Mouse (Mus musculus) heart, embryonic 16.5 days (tissue): Measurements from ENCODE around the gene Gtf3c6. TPM values are rescaled to one million over a fixed set of nuclear protein-coding genes. Genes with fewer than 3 reads are reported as not detected.

ENCODE experiments used
- ATAC-seq: fragments of 200-750 bp; cut with Nextera tagmentation; replicated peaks from 2 replicates; pipeline ENCODE4 v1.8.0; 2017; ENCODE audit warnings: moderate number of reproducible peaks; ENCODE audit not compliant: insufficient read depth, low FRiP score; ENCODE audit errors: extremely low read depth
- H3K27ac ChIP-seq: fragments of 300-500 bp; sonication (generic); 2 replicates; pipeline ENCODE4 v1.5.1; 2014; ENCODE audit warnings: mild to moderate bottlenecking, low read length, control low read depth, moderate library complexity
- H3K27me3 ChIP-seq: fragments of 300-500 bp; sonication (generic); 2 replicates; pipeline ENCODE4 v1.6.1; 2014; ENCODE audit warnings: low read length, mixed read lengths; ENCODE audit not compliant: control insufficient read depth, insufficient read depth
- H3K36me3 ChIP-seq: fragments of 300-500 bp; sonication (generic); 2 replicates; pipeline ENCODE4 v1.6.1; 2014; ENCODE audit not compliant: control insufficient read depth, insufficient read depth
- H3K4me1 ChIP-seq: fragments of 300-500 bp; sonication (generic); 2 replicates; pipeline ENCODE4 v1.6.1; 2014; ENCODE audit warnings: low read length, mixed read lengths; ENCODE audit not compliant: control insufficient read depth, insufficient read depth
- H3K4me2 ChIP-seq: fragments of 300-500 bp; sonication (generic); 2 replicates; pipeline ENCODE4 v1.6.1; 2014; ENCODE audit warnings: low read depth, mild to moderate bottlenecking, control low read depth, low read length
- H3K4me3 ChIP-seq: fragments of 300-500 bp; sonication (generic); 2 replicates; pipeline ENCODE4 v1.5.1; 2014; ENCODE audit warnings: mild to moderate bottlenecking, control low read depth, low read length
- H3K9ac ChIP-seq: fragments of 300-500 bp; sonication (generic); 2 replicates; pipeline ENCODE4 v1.6.1; 2014; ENCODE audit warnings: low read length, control low read depth
- H3K9me3 ChIP-seq: fragments of 300-500 bp; sonication (generic); replicated peaks from 2 replicates; pipeline ENCODE4 v1.6.1; 2016; ENCODE audit warnings: low read length; ENCODE audit not compliant: control insufficient read depth
- WGBS: fragments of 180-500 bp; shearing (Covaris S2); extraction: QIAGEN DNeasy Blood & Tissue Kit; methylation state at CpG from one replicate; pipeline ENCODE4 v1.1.7; 2014; 5-methylcytosine and 5-hydroxymethylcytosine counted together
- polyA plus RNA-seq: library from polyadenylated mRNA; unstranded; fragments of >200 nt; fragmentation: Nextera tagmentation; extraction: Ambion mirVana; gene quantifications from 2 replicates; pipeline ENCODE4 v1.2.1, GENCODE M21; 2015

Gene Gtf3c6
- polyA plus RNA-seq, 1 experiment from 2014 or later = 66.9 TPM

DNA sequence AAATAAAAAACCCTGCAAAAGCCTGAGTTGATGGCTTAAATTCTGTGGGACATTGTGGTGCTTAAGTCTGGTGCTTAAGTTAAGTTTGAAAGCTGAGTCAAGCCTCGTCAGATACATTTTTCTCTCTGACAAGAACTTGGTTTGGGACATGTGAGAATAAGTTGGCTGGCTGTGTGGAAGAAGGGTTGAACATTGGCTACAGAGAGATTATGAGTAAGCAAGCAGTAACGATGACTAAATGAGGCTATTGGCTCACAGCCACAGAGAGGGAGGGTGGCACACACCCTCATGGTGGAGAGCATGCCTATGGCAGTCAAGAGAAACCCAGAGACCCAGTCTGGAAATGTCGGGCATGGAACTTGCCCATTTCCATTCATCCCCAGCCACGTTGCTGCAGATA, 5.8 kb upstream of the Gtf3c6 start:
- Histone ChIP-seq H3K4me2 (no peak overlapping the region), H3K27ac (no peak overlapping the region), H3K27me3 (no peaks in the 10 kb centered on the region), H3K36me3 (no peaks in the 10 kb centered on the region), H3K4me3 (no peak overlapping the region), H3K4me1 (peaks cover 2% of the 10 kb centered on the region; the same call in 1 of the 2 replicates), H3K9ac (no peak overlapping the region), H3K9me3 (no peaks in the 10 kb centered on the region)
- ATAC-seq = no peak
- WGBS = 74% methylated on average over 4 of the region's 4 CpGs

DNA sequence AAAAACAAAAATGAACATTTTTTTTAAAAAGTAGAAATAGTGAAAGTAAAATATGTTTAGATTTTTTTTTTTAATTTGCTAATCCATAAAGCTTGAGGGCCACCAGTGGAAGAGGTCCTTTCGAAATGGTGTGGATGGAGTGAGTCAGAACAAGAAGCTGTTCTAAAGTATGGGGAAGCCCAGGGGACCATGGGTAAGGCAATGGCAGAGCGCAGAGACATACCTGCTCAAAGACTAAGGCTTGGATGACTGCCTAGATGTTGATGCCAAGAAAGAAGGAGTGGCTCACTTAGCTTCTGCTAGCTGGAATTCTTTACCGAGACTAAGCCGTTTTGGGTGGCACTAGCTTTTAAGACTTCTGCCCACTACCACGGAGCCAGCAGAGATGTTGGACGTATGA, 4.3 kb upstream of the Gtf3c6 start:
- WGBS = 83% methylated on average over 6 of the region's 6 CpGs
- Histone ChIP-seq H3K27me3 (no peaks in the 10 kb centered on the region), H3K4me1 (peaks cover 2% of the 10 kb centered on the region; the same call in 1 of the 2 replicates), H3K36me3 (no peaks in the 10 kb centered on the region), H3K9me3 (no peaks in the 10 kb centered on the region), H3K4me3 (no peak overlapping the region), H3K27ac (no peak overlapping the region), H3K4me2 (no peak overlapping the region), H3K9ac (no peak overlapping the region)
- ATAC-seq = no peak

DNA sequence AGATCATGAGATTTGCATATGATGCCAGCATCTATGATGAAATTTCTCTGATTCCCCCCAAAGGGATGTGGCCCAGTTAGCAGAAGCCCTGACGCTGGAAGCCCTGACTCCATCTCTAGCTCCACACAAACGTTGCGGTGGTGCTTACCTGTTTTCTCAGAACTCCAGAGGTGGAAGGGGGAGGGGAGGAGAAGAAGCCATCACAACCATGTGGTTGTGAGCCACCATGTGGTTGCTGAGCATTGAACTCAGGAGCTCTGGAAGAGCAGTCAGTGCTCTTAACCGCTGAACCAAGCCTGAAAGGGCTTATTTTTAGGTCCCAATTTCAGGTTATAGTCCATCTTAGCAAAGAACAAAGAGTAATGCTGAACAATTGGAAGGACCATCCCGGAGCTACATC, 2.4 kb upstream of the Gtf3c6 start:
- no peaks in the 10 kb centered on the region for H3K27me3 ChIP-seq
- peaks cover 7% of the 10 kb centered on the region for H3K4me1 ChIP-seq
- WGBS = 47% methylated on average over 5 of the region's 5 CpGs
- no peaks in the 10 kb centered on the region for H3K36me3 ChIP-seq
- no peak overlapping the region for H3K4me2 ChIP-seq
- H3K27ac ChIP-seq = no peak overlapping the region
- H3K9me3 ChIP-seq = no peaks in the 10 kb centered on the region
- no peak overlapping the region for H3K9ac ChIP-seq
- ATAC-seq = no peak
- H3K4me3 ChIP-seq = no peak overlapping the region

- no peak overlapping the region for H3K4me3 ChIP-seq
- H3K27ac ChIP-seq = no peak overlapping the region
- ATAC-seq = no peak
- no peaks in the 10 kb centered on the region for H3K36me3 ChIP-seq
- H3K27me3 ChIP-seq = no peaks in the 10 kb centered on the region
- 16% methylated on average over 8 of the region's 8 CpGs for WGBS
- no peak overlapping the region for H3K9ac ChIP-seq
- peaks cover 7% of the 10 kb centered on the region for H3K4me1 ChIP-seq
- no peaks in the 10 kb centered on the region for H3K9me3 ChIP-seq
- no peak overlapping the region for H3K4me2 ChIP-seq
Observed at GRCm38 (mm10) chr10:40259542-40259941, 1.6 kb upstream of the Gtf3c6 start.

DNA sequence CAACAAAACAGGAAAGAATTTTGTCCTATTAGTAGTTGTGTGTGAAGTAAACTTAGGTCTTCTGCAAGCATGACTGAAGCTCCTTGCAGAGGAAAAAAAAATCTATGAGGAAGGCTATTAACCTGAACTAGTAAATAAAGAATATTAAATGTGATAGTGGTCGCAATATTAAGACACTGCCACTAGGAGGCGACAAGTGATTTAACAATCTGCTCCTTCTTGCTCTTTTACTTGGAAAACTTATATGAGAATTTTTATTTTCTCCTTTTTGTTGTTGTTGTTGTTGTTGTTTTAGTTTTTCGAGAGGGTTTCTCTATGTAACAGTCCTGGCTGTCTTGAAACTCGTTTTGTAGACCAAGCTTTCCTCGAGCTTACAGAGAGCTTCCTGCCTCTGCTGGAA, 1.1 kb upstream of the Gtf3c6 start:
- no peak for ATAC-seq
- Histone ChIP-seq H3K9ac (peak overlapping the region; percentile 73), H3K9me3 (no peaks in the 10 kb centered on the region), H3K27me3 (no peaks in the 10 kb centered on the region), H3K4me3 (peak overlapping the region; percentile 69), H3K36me3 (no peaks in the 10 kb centered on the region), H3K27ac (peak overlapping the region; percentile 94), H3K4me1 (peaks cover 7% of the 10 kb centered on the region), H3K4me2 (peak overlapping the region; percentile 83)
- WGBS = 2% methylated on average over 5 of the region's 5 CpGs

DNA sequence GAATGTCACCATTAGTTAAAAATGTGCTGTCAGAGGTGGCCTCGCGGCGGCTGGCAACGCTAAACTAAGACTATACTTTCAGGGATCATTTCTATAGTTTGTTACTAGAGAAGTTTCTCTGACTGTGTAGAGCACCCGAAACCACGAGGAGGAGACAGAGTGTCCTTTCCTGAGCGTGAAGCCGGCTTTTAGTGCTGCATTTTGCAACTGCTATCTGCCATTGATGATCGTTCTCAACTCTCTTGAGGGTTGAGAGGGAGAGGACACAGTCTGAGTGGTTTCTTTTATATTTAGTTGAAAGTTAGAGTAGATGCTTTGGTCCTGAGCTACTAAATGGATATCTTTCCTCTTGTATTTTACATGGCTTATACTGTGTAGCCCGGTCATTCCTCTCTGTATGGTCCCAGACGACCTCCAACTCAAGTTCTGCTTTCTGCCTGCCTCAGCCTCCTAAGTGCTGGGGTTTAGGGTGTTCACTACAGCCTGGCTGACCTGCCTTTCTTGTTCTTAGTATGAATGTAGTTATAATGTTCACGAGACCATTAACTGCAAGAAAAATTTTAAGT, 576 bp upstream of the Gtf3c6 start:
- H3K4me2 ChIP-seq = peak overlapping the region; percentile 83
- peak overlapping the region; percentile 94 for H3K27ac ChIP-seq
- peaks cover 5% of the 10 kb centered on the region for H3K36me3 ChIP-seq
- H3K4me1 ChIP-seq = peaks cover 7% of the 10 kb centered on the region
- ATAC-seq = peak; percentile 69
- H3K27me3 ChIP-seq = no peaks in the 10 kb centered on the region
- no peaks in the 10 kb centered on the region for H3K9me3 ChIP-seq
- H3K4me3 ChIP-seq = peak overlapping the region; percentile 69
- under 1% methylated on average over 12 of the region's 12 CpGs for WGBS
- H3K9ac ChIP-seq = peak overlapping the region; percentile 73

- peak overlapping the region; percentile 83 for H3K4me2 ChIP-seq
- H3K36me3 ChIP-seq = peaks cover 21% of the 10 kb centered on the region
- WGBS = 1% methylated on average over 5 of the region's 5 CpGs
- H3K9ac ChIP-seq = peak overlapping the region; percentile 85
- H3K4me1 ChIP-seq = peaks cover 7% of the 10 kb centered on the region
- no peaks in the 10 kb centered on the region for H3K27me3 ChIP-seq
- no peaks in the 10 kb centered on the region for H3K9me3 ChIP-seq
- peak overlapping the region; percentile 94 for H3K27ac ChIP-seq
- H3K4me3 ChIP-seq = peak overlapping the region; percentile 69
- ATAC-seq = peak; percentile 69; the same call in 1 of the 2 replicates
Observed at GRCm38 (mm10) chr10:40256716-40257115, 1.2 kb downstream of the Gtf3c6 start.

DNA sequence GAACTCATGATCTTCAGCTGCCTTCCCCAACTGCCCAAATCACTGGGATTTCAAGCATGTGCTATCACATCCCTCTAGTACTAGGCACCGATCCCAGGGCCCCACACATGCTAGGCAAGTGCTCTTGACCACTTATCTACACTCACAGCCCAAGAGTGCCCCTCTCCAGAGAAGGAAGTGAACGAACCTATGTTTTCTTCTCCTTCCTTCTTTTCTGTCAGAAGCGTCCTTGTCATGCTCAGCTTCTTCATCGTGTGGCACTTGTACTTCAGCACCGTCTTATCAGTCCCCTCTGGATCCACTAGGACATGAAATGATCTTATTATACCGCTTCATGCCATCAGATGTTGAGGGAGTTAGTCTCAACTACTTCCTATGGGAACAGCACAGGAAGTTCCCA, 6.9 kb downstream of the Gtf3c6 start:
- Histone ChIP-seq H3K4me3 (no peak overlapping the region), H3K27me3 (no peaks in the 10 kb centered on the region), H3K4me2 (no peak overlapping the region), H3K9ac (no peak overlapping the region), H3K36me3 (peaks cover 56% of the 10 kb centered on the region), H3K9me3 (no peaks in the 10 kb centered on the region), H3K4me1 (peaks cover 3% of the 10 kb centered on the region; the same call in 1 of the 2 replicates), H3K27ac (no peak overlapping the region)
- whole genome bisulfite sequencing = 63% methylated on average over 6 of the region's 6 CpGs
- no peak for ATAC-seq

DNA sequence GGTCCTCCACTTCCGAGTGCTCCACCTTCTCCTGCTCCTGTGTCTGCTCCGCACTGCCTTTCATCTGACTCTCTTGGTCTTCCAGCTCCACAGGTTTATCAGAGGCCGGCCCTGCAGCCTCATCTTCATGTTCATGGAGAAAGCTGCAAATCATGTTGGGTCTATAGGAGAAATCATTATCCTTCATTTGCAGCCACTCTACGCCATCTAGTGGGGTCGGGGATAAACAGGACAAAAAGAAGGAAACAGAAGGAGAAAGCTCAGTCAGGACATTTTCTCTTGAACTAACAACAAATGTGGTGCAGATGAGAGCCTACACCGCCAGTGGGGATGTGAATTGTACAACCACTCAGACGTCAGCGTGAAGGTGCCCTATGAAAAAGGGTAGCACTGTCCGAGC, 8.3 kb downstream of the Gtf3c6 start:
- H3K36me3 ChIP-seq = peaks cover 56% of the 10 kb centered on the region
- ATAC-seq = no peak
- H3K4me3 ChIP-seq = no peak overlapping the region
- H3K27ac ChIP-seq = no peak overlapping the region
- H3K4me1 ChIP-seq = peaks cover 3% of the 10 kb centered on the region; the same call in 1 of the 2 replicates
- H3K27me3 ChIP-seq = no peaks in the 10 kb centered on the region
- no peak overlapping the region for H3K9ac ChIP-seq
- no peaks in the 10 kb centered on the region for H3K9me3 ChIP-seq
- H3K4me2 ChIP-seq = no peak overlapping the region
- WGBS = 84% methylated on average over 9 of the region's 9 CpGs
